Comparison of ENCODE assay signal across 9 mouse cellular contexts in the genomic region with DNA sequence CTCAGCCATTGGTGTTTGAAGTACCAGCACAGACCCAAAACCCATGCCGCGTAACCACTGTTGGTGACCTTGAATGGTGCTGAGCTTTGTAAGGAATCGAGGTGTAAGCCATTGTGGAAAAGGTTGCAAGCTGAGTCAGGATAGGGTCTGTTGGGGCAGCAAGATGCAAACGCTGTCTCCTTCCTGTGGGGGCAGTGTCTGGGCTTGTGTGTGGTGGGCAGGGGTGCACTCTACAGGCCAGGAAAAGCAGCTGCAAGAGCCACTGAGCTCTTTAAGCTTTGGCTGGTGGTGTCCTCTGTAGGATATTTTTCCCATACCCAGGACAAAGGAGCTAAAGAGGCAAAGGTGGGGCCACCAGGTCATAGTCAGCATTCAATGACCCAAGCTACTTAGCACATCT. TPM values are rescaled to one million over a fixed set of nuclear protein-coding genes. Genes with fewer than 3 reads are reported as not detected.
DNase-seq lines count a peak whose midpoint lies in the region; ATAC-seq and TF ChIP-seq lines count a peak whose summit lies in the region.
"Had no signal": no experiment of that assay in that cellular context is flagged by ENCODE, and none has a peak within 500 bp of the region (broad histone marks: within the 10 kb centered on the region; RNA-seq: fewer than 3 reads in every experiment).

No protein-coding gene starts in this region.

- no peak overlapping the region for H3K27ac ChIP-seq in layer of hippocampus, adult 2 months
- H3K27ac ChIP-seq in forebrain, embryonic 15.5 days (replicated peaks), result no peak overlapping the region
- H3K27ac ChIP-seq in liver, embryonic 13.5 days, result no peak overlapping the region
- H3K27ac ChIP-seq: embryonic facial prominence, embryonic 12.5 days had no signal

- H3K4me2 ChIP-seq in forebrain, embryonic 15.5 days (replicated peaks), result no peak overlapping the region
- H3K4me2 ChIP-seq in liver, embryonic 13.5 days, result no peak overlapping the region
- H3K4me2 ChIP-seq: embryonic facial prominence, embryonic 12.5 days had no signal

- TF ChIP-seq CTCF in layer of hippocampus, adult 2 months (conservative IDR thresholded peaks at IDR 0.05), result peak; percentile 79

- no peaks in the 10 kb centered on the region for H3K27me3 ChIP-seq in forebrain, embryonic 15.5 days
- no peaks in the 10 kb centered on the region for H3K27me3 ChIP-seq in liver, embryonic 13.5 days
- H3K27me3 ChIP-seq: embryonic facial prominence, embryonic 12.5 days had no signal

- H3K9ac ChIP-seq in forebrain, embryonic 15.5 days (replicated peaks), result no peak overlapping the region
- no peak overlapping the region for H3K9ac ChIP-seq in liver, embryonic 13.5 days
- H3K9ac ChIP-seq: embryonic facial prominence, embryonic 12.5 days had no signal

- 50% methylated on average over 4 of the region's 4 CpGs for WGBS in forebrain, embryonic 15.5 days
- 52% methylated on average over 4 of the region's 4 CpGs for WGBS in liver, embryonic 13.5 days (ENCODE audit: insufficient replicate concordance)

- peak; percentile 58; the same call in 1 of the 2 replicates for ATAC-seq in forebrain, embryonic 15.5 days (replicated peaks)
- ATAC-seq in liver, embryonic 13.5 days (ENCODE audit: low read depth), result no peak

- H3K4me1 ChIP-seq in forebrain, embryonic 15.5 days, result peaks cover 9% of the 10 kb centered on the region
- H3K4me1 ChIP-seq in liver, embryonic 13.5 days (replicated peaks), result no peaks in the 10 kb centered on the region
- H3K4me1 ChIP-seq: embryonic facial prominence, embryonic 12.5 days had no signal

- intact Hi-C loops in gastrocnemius, postnatal 14 days (cut with DNase I; ENCODE audit: low total_unique reads), result loop anchor here (5.0 kb wide), 1 partner anchor 56 kb away; no protein-coding TSS in a partner anchor

- H3K36me3 ChIP-seq in forebrain, embryonic 15.5 days, result peaks cover 15% of the 10 kb centered on the region
- H3K36me3 ChIP-seq in liver, embryonic 13.5 days, result peaks cover 28% of the 10 kb centered on the region

- DNase-seq in layer of hippocampus, adult 2 months (ENCODE audit: low spot score in 2 of 2), result no peak
- no peak for DNase-seq in layer of hippocampus, adult 18-20 months (ENCODE audit: low spot score in 2 of 2)
- peak; percentile 85 for DNase-seq in R1 (ENCODE audit: low read depth, low spot score)
- peak; percentile 9 for DNase-seq in liver, embryonic 13.5 days
- peak; percentile 46 for DNase-seq in skeletal muscle tissue, adult 2 months (ENCODE audit: low read depth, low spot score)
- DNase-seq in gastrocnemius, postnatal 14 days, result no peak
- DNase-seq in gastrocnemius, postnatal 25 days, result no peak

- no peaks in the 10 kb centered on the region for H3K9me3 ChIP-seq in forebrain, embryonic 15.5 days
- no peaks in the 10 kb centered on the region for H3K9me3 ChIP-seq in liver, embryonic 13.5 days (replicated peaks)
- H3K9me3 ChIP-seq: embryonic facial prominence, embryonic 12.5 days had no signal

- no peak overlapping the region for H3K4me3 ChIP-seq in layer of hippocampus, adult 2 months
- no peak overlapping the region for H3K4me3 ChIP-seq in forebrain, embryonic 15.5 days
- H3K4me3 ChIP-seq in liver, embryonic 13.5 days (replicated peaks), result no peak overlapping the region
- H3K4me3 ChIP-seq: embryonic facial prominence, embryonic 12.5 days had no signal

RNA-seq across cellular contexts. Expression of gene Tcp11, which starts 32.0 kb away (rescaled TPM):
- total RNA-seq in layer of hippocampus, adult 2 months (2021), result under 1 TPM; 0.74 to 0.84 TPM
- total RNA-seq in layer of hippocampus, adult 18-20 months (2021), result 1 to 10 TPM in 1 of 2 experiments, under 1 TPM in 1; 0.68 to 1.6 TPM
- polyA plus RNA-seq in forebrain, embryonic 15.5 days (2015; fragmentation: Nextera tagmentation; extraction: Ambion mirVana), result 1.7 and 1.8 TPM in 2 replicates
- 0.15 and 0.22 TPM in 2 replicates for polyA plus RNA-seq in liver, embryonic 13.5 days (2015; fragmentation: Nextera tagmentation; extraction: Ambion mirVana)
- total RNA-seq in gastrocnemius, postnatal 14 days (2021), result not detected
- total RNA-seq in gastrocnemius, postnatal 25 days (2021), result not detected

Comparison
In these comparisons a context has a peak if more than half of its experiments do, and no peak if none do; other contexts are left out.
1. DNase-seq: peak in R1 (single experiment), liver, embryonic 13.5 days (single experiment) and skeletal muscle tissue, adult 2 months (single experiment); none in layer of hippocampus, adult 2 months (0 of 2), layer of hippocampus, adult 18-20 months (0 of 2), gastrocnemius, postnatal 14 days (single experiment) and gastrocnemius, postnatal 25 days (single experiment).